Mouse (Mus musculus): ENCODE measurements around the gene Gtf2a1.

DNA sequence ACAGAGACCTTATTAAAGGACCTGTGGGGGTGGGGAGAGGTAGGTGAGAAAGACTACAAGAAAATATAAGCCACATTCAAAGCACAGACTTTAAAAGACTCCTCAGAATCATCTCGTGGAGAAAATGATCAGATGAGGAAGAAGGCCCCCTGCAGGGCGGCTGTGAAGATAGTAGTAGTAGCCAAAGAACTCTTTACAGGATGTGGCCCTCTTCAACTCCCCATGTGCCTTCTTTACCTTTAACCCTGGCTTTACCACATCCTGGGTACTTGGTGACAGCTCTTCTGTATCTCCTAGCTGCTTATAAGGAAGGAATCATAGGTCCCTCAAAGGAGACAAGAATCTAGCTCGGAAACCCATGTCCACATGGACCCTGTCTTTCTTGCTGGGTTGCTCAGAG lies 66.7 kb downstream of the Gtf2a1 start:
- TF ChIP-seq POLR2A (IDR thresholded peaks at IDR 0.05; ENCODE audit: low read depth, low read length) (no peak), CTCF (IDR thresholded peaks at IDR 0.05; ENCODE audit: borderline replicate concordance, insufficient read depth, low read length) (no peak)
